Mouse (Mus musculus) lung, embryonic 15.5 days (tissue): ENCODE measurements around the gene Mcrip2. TPM values are rescaled to one million over a fixed set of nuclear protein-coding genes. Genes with fewer than 3 reads are reported as not detected.

Experiments
- ATAC-seq: fragments of 200-750 bp; cut with Nextera tagmentation; 2 replicates; pipeline ENCODE4 v1.8.0; 2017; ENCODE audit warnings: moderate number of reproducible peaks, borderline replicate concordance; ENCODE audit not compliant: low FRiP score, low TSS enrichment; ENCODE audit errors: extremely low read depth
- H3K27ac ChIP-seq: fragments of 300-500 bp; sonication (generic); 2 replicates; pipeline ENCODE4 v1.5.1; 2015; ENCODE audit warnings: moderate library complexity, mild to moderate bottlenecking, inconsistent platforms
- H3K27me3 ChIP-seq: fragments of 300-500 bp; sonication (generic); 2 replicates; pipeline ENCODE4 v1.6.1; 2015; ENCODE audit warnings: inconsistent platforms
- H3K36me3 ChIP-seq: fragments of 300-500 bp; sonication (generic); 2 replicates; pipeline ENCODE4 v1.6.1; 2015; ENCODE audit warnings: inconsistent platforms
- H3K4me1 ChIP-seq: fragments of 300-500 bp; sonication (generic); 2 replicates; pipeline ENCODE4 v1.6.1; 2015; ENCODE audit warnings: inconsistent platforms
- H3K4me2 ChIP-seq: fragments of 300-500 bp; sonication (generic); 2 replicates; pipeline ENCODE4 v1.6.1; 2015; ENCODE audit warnings: inconsistent platforms, mild to moderate bottlenecking, moderate library complexity
- H3K4me3 ChIP-seq: fragments of 300-500 bp; sonication (generic); 2 replicates; pipeline ENCODE4 v1.5.1; 2015; ENCODE audit warnings: mild to moderate bottlenecking, inconsistent platforms
- H3K9ac ChIP-seq: fragments of 300-500 bp; sonication (generic); 2 replicates; pipeline ENCODE4 v1.6.1; 2015; ENCODE audit warnings: inconsistent platforms
- H3K9me3 ChIP-seq: fragments of 300-500 bp; sonication (generic); 2 replicates; pipeline ENCODE4 v1.6.1; 2016; ENCODE audit warnings: inconsistent platforms
- WGBS: fragments of 180-500 bp; shearing (Covaris S2); methylation state at CpG from one replicate; pipeline ENCODE4 v1.1.7; 2015; 5-methylcytosine and 5-hydroxymethylcytosine counted together
- polyA plus RNA-seq: library from polyadenylated mRNA; unstranded; fragments of >200 nt; fragmentation: Nextera tagmentation; extraction: Ambion mirVana; gene quantifications from 2 replicates; pipeline ENCODE4 v1.2.1, GENCODE M21; 2015

Gene Mcrip2
- polyA plus RNA-seq, 1 experiment from 2014 or later, result 18.1 TPM

GRCm38 (mm10) chr17:25879750-25880149, 11.2 kb upstream of the Mcrip2 start:
- H3K27ac ChIP-seq, result no peak overlapping the region
- WGBS, result 78% methylated on average over 8 of the region's 8 CpGs

GRCm38 (mm10) chr17:25879261-25879660, 10.7 kb upstream of the Mcrip2 start:
- Histone ChIP-seq H3K36me3 (peaks cover 32% of the 10 kb centered on the region), H3K4me2 (no peak overlapping the region), H3K4me1 (peaks cover 11% of the 10 kb centered on the region), H3K4me3 (no peak overlapping the region), H3K27me3 (no peaks in the 10 kb centered on the region), H3K27ac (no peak overlapping the region), H3K9ac (no peak overlapping the region), H3K9me3 (no peaks in the 10 kb centered on the region)
- 64% methylated on average over 4 of the region's 4 CpGs for WGBS
- no peak for ATAC-seq

More at GRCm38 (mm10) chr17:25879750-25880149, 11.2 kb upstream of the Mcrip2 start:
- no peak for ATAC-seq
- Histone ChIP-seq H3K4me1 (peaks cover 11% of the 10 kb centered on the region), H3K4me3 (no peak overlapping the region), H3K9me3 (no peaks in the 10 kb centered on the region), H3K9ac (no peak overlapping the region), H3K4me2 (no peak overlapping the region), H3K27me3 (no peaks in the 10 kb centered on the region), H3K36me3 (peaks cover 33% of the 10 kb centered on the region)

GRCm38 (mm10) chr17:25878611-25879180, 10.1 kb upstream of the Mcrip2 start:
- WGBS, result 91% methylated on average over 19 of the region's 19 CpGs

GRCm38 (mm10) chr17:25877741-25878610, 9.4 kb upstream of the Mcrip2 start:
- H3K36me3 ChIP-seq, result peaks cover 19% of the 10 kb centered on the region; the same call in 1 of the 2 replicates
- no peaks in the 10 kb centered on the region for H3K27me3 ChIP-seq
- no peak overlapping the region for H3K27ac ChIP-seq
- no peak overlapping the region for H3K4me2 ChIP-seq
- WGBS, result 89% methylated on average over 32 of the region's 32 CpGs
- no peaks in the 10 kb centered on the region for H3K9me3 ChIP-seq
- H3K9ac ChIP-seq, result no peak overlapping the region
- ATAC-seq, result no peak
- no peak overlapping the region for H3K4me3 ChIP-seq
- H3K4me1 ChIP-seq, result peaks cover 17% of the 10 kb centered on the region

More at GRCm38 (mm10) chr17:25878611-25879180, 10.1 kb upstream of the Mcrip2 start:
- H3K27ac ChIP-seq, result no peak overlapping the region
- H3K9ac ChIP-seq, result no peak overlapping the region
- no peak overlapping the region for H3K4me2 ChIP-seq
- ATAC-seq, result no peak
- H3K27me3 ChIP-seq, result no peaks in the 10 kb centered on the region
- H3K4me1 ChIP-seq, result peaks cover 17% of the 10 kb centered on the region
- H3K4me3 ChIP-seq, result no peak overlapping the region
- no peaks in the 10 kb centered on the region for H3K9me3 ChIP-seq
- H3K36me3 ChIP-seq, result peaks cover 26% of the 10 kb centered on the region

- 88% methylated on average over 3 of the region's 3 CpGs for WGBS
- no peak overlapping the region for H3K4me2 ChIP-seq
Observed at GRCm38 (mm10) chr17:25877025-25877424, 8.5 kb upstream of the Mcrip2 start.

GRCm38 (mm10) chr17:25876347-25876915, 7.9 kb upstream of the Mcrip2 start:
- Histone ChIP-seq H3K4me1 (peaks cover 17% of the 10 kb centered on the region), H3K4me2 (peak overlapping the region; percentile 85), H3K27ac (no peak overlapping the region), H3K4me3 (peak overlapping the region; percentile 77), H3K36me3 (peaks cover 15% of the 10 kb centered on the region; the same call in 1 of the 2 replicates), H3K9ac (peak overlapping the region; percentile 67; the same call in 1 of the 2 replicates), H3K9me3 (no peaks in the 10 kb centered on the region), H3K27me3 (no peaks in the 10 kb centered on the region)
- no peak for ATAC-seq
- 57% methylated on average over 10 of the region's 10 CpGs for WGBS

More at GRCm38 (mm10) chr17:25877025-25877424, 8.5 kb upstream of the Mcrip2 start:
- no peak overlapping the region for H3K27ac ChIP-seq
- peaks cover 17% of the 10 kb centered on the region for H3K4me1 ChIP-seq
- no peak overlapping the region for H3K9ac ChIP-seq
- no peaks in the 10 kb centered on the region for H3K9me3 ChIP-seq
- H3K4me3 ChIP-seq, result no peak overlapping the region
- ATAC-seq, result no peak
- no peaks in the 10 kb centered on the region for H3K27me3 ChIP-seq
- H3K36me3 ChIP-seq, result peaks cover 15% of the 10 kb centered on the region; the same call in 1 of the 2 replicates

GRCm38 (mm10) chr17:25875171-25876136, 6.9 kb upstream of the Mcrip2 start:
- Histone ChIP-seq H3K4me3 (peak overlapping the region; percentile 77), H3K9ac (peak overlapping the region; percentile 67), H3K27ac (peak overlapping the region; percentile 93), H3K9me3 (no peaks in the 10 kb centered on the region), H3K4me2 (peak overlapping the region; percentile 85), H3K36me3 (peaks cover 15% of the 10 kb centered on the region; the same call in 1 of the 2 replicates), H3K4me1 (peaks cover 17% of the 10 kb centered on the region), H3K27me3 (no peaks in the 10 kb centered on the region)
- 1% methylated on average over 59 of the region's 59 CpGs for WGBS
- peak; percentile 92 for ATAC-seq

- Histone ChIP-seq H3K27ac (peak within 1 kb of the TSS; percentile 93), H3K27me3 (no peaks in the 10 kb centered on the region), H3K4me2 (peak within 1 kb of the TSS; percentile 85), H3K4me1 (peaks cover 17% of the 10 kb centered on the region), H3K36me3 (peaks cover 15% of the 10 kb centered on the region; the same call in 1 of the 2 replicates), H3K9me3 (no peaks in the 10 kb centered on the region), H3K4me3 (peak within 1 kb of the TSS; percentile 77), H3K9ac (peak within 1 kb of the TSS; percentile 67)
- peak; percentile 71; the same call in 1 of the 2 replicates for ATAC-seq
- WGBS, result under 1% methylated on average over 25 of the region's 25 CpGs
Observed at GRCm38 (mm10) chr17:25874721-25875170, 6.2 kb upstream of the Mcrip2 start, which contains the start of gene Mettl26. Mettl26 (plus strand) TSS chr17:25875074.

GRCm38 (mm10) chr17:25874148-25874720, 5.7 kb upstream of the Mcrip2 start:
- Histone ChIP-seq H3K4me1 (peaks cover 17% of the 10 kb centered on the region), H3K27ac (peak overlapping the region; percentile 93), H3K36me3 (peaks cover 11% of the 10 kb centered on the region; the same call in 1 of the 2 replicates), H3K9ac (peak overlapping the region; percentile 67), H3K27me3 (no peaks in the 10 kb centered on the region), H3K4me2 (peak overlapping the region; percentile 85), H3K9me3 (no peaks in the 10 kb centered on the region), H3K4me3 (peak overlapping the region; percentile 77)
- ATAC-seq, result no peak
- 4% methylated on average over 14 of the region's 14 CpGs for WGBS

GRCm38 (mm10) chr17:25873405-25874147, 5.0 kb upstream of the Mcrip2 start:
- Histone ChIP-seq H3K4me2 (peak overlapping the region; percentile 85), H3K36me3 (peaks cover 10% of the 10 kb centered on the region; the same call in 1 of the 2 replicates), H3K4me1 (peaks cover 22% of the 10 kb centered on the region), H3K9ac (0 out of 2 replicates have a peak overlapping the region, but pooled peaks have one; percentile 67), H3K27me3 (no peaks in the 10 kb centered on the region), H3K4me3 (peak overlapping the region; percentile 77), H3K9me3 (no peaks in the 10 kb centered on the region), H3K27ac (no peak overlapping the region)
- ATAC-seq, result no peak
- 65% methylated on average over 11 of the region's 11 CpGs for WGBS
